Mouse (Mus musculus): ENCODE measurements around the gene Eif4g2. TPM values are rescaled to one million over a fixed set of nuclear protein-coding genes. Genes with fewer than 3 reads are reported as not detected.

Gene Eif4g2
- polyA plus RNA-seq, 1 experiment from 2014 or later, result 669 TPM

- Histone ChIP-seq H3K4me3 (ENCODE audit: control insufficient read depth in 1 of 2, insufficient read depth in 1 of 2, low read depth in 1 of 2, low read length in 2 of 2) (peak overlapping the region; percentile 74 to 92), H3K9me3 (ENCODE audit: control insufficient read depth, low read length) (no peaks in the 10 kb centered on the region), H3K27me3 (ENCODE audit: control insufficient read depth, insufficient read depth, low read length) (no peaks in the 10 kb centered on the region), H3K9ac (ENCODE audit: low read length) (peak overlapping the region; percentile 95), H3K36me3 (ENCODE audit: control insufficient read depth, insufficient read depth, low read length) (peaks cover 44% of the 10 kb centered on the region), H3K4me2 (ENCODE audit: low read length) (peak overlapping the region; percentile 81), H3K27ac (replicated peaks in 1 of 2; ENCODE audit: control insufficient read depth in 1 of 2, insufficient read depth in 1 of 2, low read depth in 2 of 2, low read length in 2 of 2) (peak overlapping the region; percentile 99), H3K4me1 (ENCODE audit: control insufficient read depth in 2 of 2, insufficient read depth in 2 of 2, low read length in 2 of 2) (peaks cover 0 to 33% of the 10 kb centered on the region in 2 experiments; a peak in 3 of 4 replicates)
- WGBS, result under 1% methylated on average over 82 of the region's 83 CpGs
- ATAC-seq (ENCODE audit: insufficient number of reproducible peaks, insufficient read depth, low FRiP score, low read depth), result peak; percentile 54
These were observed 598 bp downstream of the Eif4g2 start for GRCm38 (mm10) chr7:111082043-111082821.

GRCm38 (mm10) chr7:111080876-111081275 lies 2.0 kb downstream of the Eif4g2 start:
- ATAC-seq (ENCODE audit: insufficient number of reproducible peaks, insufficient read depth, low FRiP score, low read depth), result no peak
- Histone ChIP-seq H3K36me3 (ENCODE audit: control insufficient read depth, insufficient read depth, low read length) (peaks cover 57% of the 10 kb centered on the region), H3K27ac (replicated peaks in 1 of 2; ENCODE audit: control insufficient read depth in 1 of 2, insufficient read depth in 1 of 2, low read depth in 2 of 2, low read length in 2 of 2) (peak overlapping the region in 1 of 2 experiments; percentile 99; a peak in 1 of 4 replicates), H3K4me2 (ENCODE audit: low read length) (peak overlapping the region; percentile 81), H3K9ac (ENCODE audit: low read length) (peak overlapping the region; percentile 95), H3K27me3 (ENCODE audit: control insufficient read depth, insufficient read depth, low read length) (no peaks in the 10 kb centered on the region), H3K4me1 (ENCODE audit: control insufficient read depth in 2 of 2, insufficient read depth in 2 of 2, low read length in 2 of 2) (peaks cover 0 to 43% of the 10 kb centered on the region in 2 experiments; a peak in 3 of 4 replicates), H3K4me3 (ENCODE audit: control insufficient read depth in 1 of 2, insufficient read depth in 1 of 2, low read depth in 1 of 2, low read length in 2 of 2) (peak overlapping the region; percentile 74 to 92), H3K9me3 (ENCODE audit: control insufficient read depth, low read length) (no peaks in the 10 kb centered on the region)
- WGBS, result 86% methylated on average over 3 of the region's 3 CpGs

GRCm38 (mm10) chr7:111080026-111080425 lies 2.8 kb downstream of the Eif4g2 start:
- Histone ChIP-seq H3K9me3 (ENCODE audit: control insufficient read depth, low read length) (no peaks in the 10 kb centered on the region), H3K27ac (replicated peaks in 1 of 2; ENCODE audit: control insufficient read depth in 1 of 2, insufficient read depth in 1 of 2, low read depth in 2 of 2, low read length in 2 of 2) (no peak overlapping the region), H3K27me3 (ENCODE audit: control insufficient read depth, insufficient read depth, low read length) (no peaks in the 10 kb centered on the region), H3K4me3 (ENCODE audit: control insufficient read depth in 1 of 2, insufficient read depth in 1 of 2, low read depth in 1 of 2, low read length in 2 of 2) (peak overlapping the region in 1 of 2 experiments; percentile 74; a peak in 1 of 4 replicates), H3K4me2 (ENCODE audit: low read length) (peak overlapping the region; percentile 81), H3K4me1 (ENCODE audit: control insufficient read depth in 2 of 2, insufficient read depth in 2 of 2, low read length in 2 of 2) (peaks cover 2 to 49% of the 10 kb centered on the region in 2 experiments; a peak in 3 of 4 replicates), H3K36me3 (ENCODE audit: control insufficient read depth, insufficient read depth, low read length) (peaks cover 65% of the 10 kb centered on the region), H3K9ac (ENCODE audit: low read length) (no peak overlapping the region)
- WGBS, result 82% methylated on average over 8 of the region's 8 CpGs
- no peak for ATAC-seq (ENCODE audit: insufficient number of reproducible peaks, insufficient read depth, low FRiP score, low read depth)

GRCm38 (mm10) chr7:111078271-111078670 lies 4.6 kb downstream of the Eif4g2 start:
- H3K27ac ChIP-seq (replicated peaks in 1 of 2; ENCODE audit: control insufficient read depth in 1 of 2, insufficient read depth in 1 of 2, low read depth in 2 of 2, low read length in 2 of 2), result no peak overlapping the region

GRCm38 (mm10) chr7:111075288-111075687 lies 7.5 kb downstream of the Eif4g2 start:
- no peak for ATAC-seq (ENCODE audit: insufficient number of reproducible peaks, insufficient read depth, low FRiP score, low read depth)
- peak overlapping the region in 1 of 2 experiments; percentile 51; a peak in 2 of 4 replicates for H3K27ac ChIP-seq (replicated peaks in 1 of 2; ENCODE audit: control insufficient read depth in 1 of 2, insufficient read depth in 1 of 2, low read depth in 2 of 2, low read length in 2 of 2)

More at GRCm38 (mm10) chr7:111078271-111078670, 4.6 kb downstream of the Eif4g2 start:
- no peak for ATAC-seq (ENCODE audit: insufficient number of reproducible peaks, insufficient read depth, low FRiP score, low read depth)
- Histone ChIP-seq H3K4me2 (ENCODE audit: low read length) (no peak overlapping the region), H3K36me3 (ENCODE audit: control insufficient read depth, insufficient read depth, low read length) (peaks cover 82% of the 10 kb centered on the region), H3K4me1 (ENCODE audit: control insufficient read depth in 2 of 2, insufficient read depth in 2 of 2, low read length in 2 of 2) (peaks cover 2 to 51% of the 10 kb centered on the region in 2 experiments; a peak in 3 of 4 replicates), H3K9ac (ENCODE audit: low read length) (no peak overlapping the region), H3K4me3 (ENCODE audit: control insufficient read depth in 1 of 2, insufficient read depth in 1 of 2, low read depth in 1 of 2, low read length in 2 of 2) (no peak overlapping the region), H3K27me3 (ENCODE audit: control insufficient read depth, insufficient read depth, low read length) (no peaks in the 10 kb centered on the region), H3K9me3 (ENCODE audit: control insufficient read depth, low read length) (no peaks in the 10 kb centered on the region)
- 89% methylated on average over 4 of the region's 4 CpGs for WGBS

GRCm38 (mm10) chr7:111072410-111072809 lies 10.4 kb downstream of the Eif4g2 start:
- H3K4me1 ChIP-seq (ENCODE audit: control insufficient read depth in 2 of 2, insufficient read depth in 2 of 2, low read length in 2 of 2), result peaks cover 2 to 20% of the 10 kb centered on the region in 2 experiments; a peak in 3 of 4 replicates
- no peak overlapping the region for H3K4me2 ChIP-seq (ENCODE audit: low read length)
- no peak overlapping the region for H3K9ac ChIP-seq (ENCODE audit: low read length)
- H3K36me3 ChIP-seq (ENCODE audit: control insufficient read depth, insufficient read depth, low read length), result peaks cover 98% of the 10 kb centered on the region
- H3K9me3 ChIP-seq (ENCODE audit: control insufficient read depth, low read length), result peaks cover 10% of the 10 kb centered on the region
- H3K27ac ChIP-seq (replicated peaks in 1 of 2; ENCODE audit: control insufficient read depth in 1 of 2, insufficient read depth in 1 of 2, low read depth in 2 of 2, low read length in 2 of 2), result no peak overlapping the region
- no peak overlapping the region for H3K4me3 ChIP-seq (ENCODE audit: control insufficient read depth in 1 of 2, insufficient read depth in 1 of 2, low read depth in 1 of 2, low read length in 2 of 2)
- no peak for ATAC-seq (ENCODE audit: insufficient number of reproducible peaks, insufficient read depth, low FRiP score, low read depth)
- 91% methylated on average over 4 of the region's 4 CpGs for WGBS
- H3K27me3 ChIP-seq (ENCODE audit: control insufficient read depth, insufficient read depth, low read length), result no peaks in the 10 kb centered on the region

More at GRCm38 (mm10) chr7:111075288-111075687, 7.5 kb downstream of the Eif4g2 start:
- 48% methylated on average over 4 of the region's 4 CpGs for WGBS
- Histone ChIP-seq H3K4me2 (ENCODE audit: low read length) (no peak overlapping the region), H3K9me3 (ENCODE audit: control insufficient read depth, low read length) (no peaks in the 10 kb centered on the region), H3K36me3 (ENCODE audit: control insufficient read depth, insufficient read depth, low read length) (peaks cover 99% of the 10 kb centered on the region), H3K4me1 (ENCODE audit: control insufficient read depth in 2 of 2, insufficient read depth in 2 of 2, low read length in 2 of 2) (peaks cover 2 to 42% of the 10 kb centered on the region in 2 experiments; a peak in 3 of 4 replicates), H3K4me3 (ENCODE audit: control insufficient read depth in 1 of 2, insufficient read depth in 1 of 2, low read depth in 1 of 2, low read length in 2 of 2) (no peak overlapping the region), H3K9ac (ENCODE audit: low read length) (no peak overlapping the region), H3K27me3 (ENCODE audit: control insufficient read depth, insufficient read depth, low read length) (no peaks in the 10 kb centered on the region)

- Histone ChIP-seq H3K9me3 (ENCODE audit: control insufficient read depth, low read length) (peaks cover 10% of the 10 kb centered on the region), H3K36me3 (ENCODE audit: control insufficient read depth, insufficient read depth, low read length) (peaks cover 77% of the 10 kb centered on the region), H3K4me2 (ENCODE audit: low read length) (no peak overlapping the region), H3K4me3 (ENCODE audit: control insufficient read depth in 1 of 2, insufficient read depth in 1 of 2, low read depth in 1 of 2, low read length in 2 of 2) (no peak overlapping the region), H3K27ac (replicated peaks in 1 of 2; ENCODE audit: control insufficient read depth in 1 of 2, insufficient read depth in 1 of 2, low read depth in 2 of 2, low read length in 2 of 2) (no peak overlapping the region), H3K4me1 (ENCODE audit: control insufficient read depth in 2 of 2, insufficient read depth in 2 of 2, low read length in 2 of 2) (peaks cover 0 to 3% of the 10 kb centered on the region in 2 experiments; a peak in 2 of 4 replicates), H3K27me3 (ENCODE audit: control insufficient read depth, insufficient read depth, low read length) (no peaks in the 10 kb centered on the region), H3K9ac (ENCODE audit: low read length) (no peak overlapping the region)
- 92% methylated on average over 2 of the region's 2 CpGs for WGBS
- ATAC-seq (ENCODE audit: insufficient number of reproducible peaks, insufficient read depth, low FRiP score, low read depth), result no peak
These were observed 12.7 kb downstream of the Eif4g2 start for GRCm38 (mm10) chr7:111070167-111070496.
